Mouse (Mus musculus) hindbrain, embryonic 16.5 days (tissue): ENCODE data around the gene H2-K1. TPM values are rescaled to one million over a fixed set of nuclear protein-coding genes. Genes with fewer than 3 reads are reported as not detected.
A peak's percentile ranks its signal among the peaks of the same experiment; 100 is the strongest.

Source experiments
- ATAC-seq: fragments of 200-750 bp; cut with Nextera tagmentation; 2 replicates; pipeline ENCODE4 v1.8.0; 2017; ENCODE audit warnings: moderate TSS enrichment, moderate library complexity
- H3K27ac ChIP-seq: fragments of 300-500 bp; sonication (generic); 2 replicates; pipeline ENCODE4 v1.5.1; 2014; ENCODE audit warnings: low read depth, mild to moderate bottlenecking, control low read depth, low read length, moderate library complexity
- H3K27me3 ChIP-seq: fragments of 300-500 bp; sonication (generic); replicated peaks from 2 replicates; pipeline ENCODE4 v1.6.1; 2014; ENCODE audit warnings: low read length; ENCODE audit not compliant: control insufficient read depth, insufficient read depth
- H3K36me3 ChIP-seq: fragments of 300-500 bp; sonication (generic); 2 replicates; pipeline ENCODE4 v1.6.1; 2014; ENCODE audit warnings: mild to moderate bottlenecking, low read length, moderate library complexity, mixed read lengths; ENCODE audit not compliant: control insufficient read depth, insufficient read depth
- H3K4me1 ChIP-seq: fragments of 300-500 bp; sonication (generic); 2 replicates; pipeline ENCODE4 v1.6.1; 2014; ENCODE audit warnings: low read depth, low read length; ENCODE audit not compliant: control insufficient read depth, insufficient read depth
- H3K4me2 ChIP-seq: fragments of 300-500 bp; sonication (generic); 2 replicates; pipeline ENCODE4 v1.6.1; 2014; ENCODE audit warnings: mild to moderate bottlenecking, low read length, control low read depth, moderate library complexity
- H3K4me3 ChIP-seq: fragments of 300-500 bp; sonication (generic); 2 replicates; pipeline ENCODE4 v1.5.1; 2014; ENCODE audit warnings: mild to moderate bottlenecking, low read length, control low read depth, moderate library complexity
- H3K9ac ChIP-seq: fragments of 300-500 bp; sonication (generic); 2 replicates; pipeline ENCODE4 v1.6.1; 2014; ENCODE audit warnings: low read depth, mild to moderate bottlenecking, control low read depth, low read length, moderate library complexity
- H3K9me3 ChIP-seq: fragments of 300-500 bp; sonication (generic); 2 replicates; pipeline ENCODE4 v1.6.1; 2014; ENCODE audit warnings: mild to moderate bottlenecking, low read length, moderate library complexity; ENCODE audit not compliant: control insufficient read depth
- WGBS: fragments of 180-500 bp; shearing (Covaris S2); extraction: QIAGEN DNeasy Blood & Tissue Kit; methylation state at CpG from one replicate; pipeline ENCODE4 v1.1.7; 2014; 5-methylcytosine and 5-hydroxymethylcytosine counted together
- polyA plus RNA-seq: library from polyadenylated mRNA; unstranded; fragments of >200 nt; fragmentation: Nextera tagmentation; extraction: Ambion mirVana; gene quantifications from 2 replicates; pipeline ENCODE4 v1.2.1, GENCODE M21; 2015

The H2-K1 gene
- polyA plus RNA-seq, 1 experiment from 2014 or later: 18.8 TPM

GRCm38 (mm10) chr17:33968489-33968888 is 31.7 kb downstream of the H2-K1 start:
- peaks cover 2% of the 10 kb centered on the region; the same call in 1 of the 2 replicates for H3K36me3 ChIP-seq
- ATAC-seq: peak; percentile 85
- H3K4me2 ChIP-seq: peak overlapping the region; percentile 16; the same call in 1 of the 2 replicates
- H3K27me3 ChIP-seq: no peaks in the 10 kb centered on the region; the same call in 1 of the 2 replicates
- no peak overlapping the region for H3K9ac ChIP-seq
- H3K27ac ChIP-seq: no peak overlapping the region
- no peaks in the 10 kb centered on the region for H3K4me1 ChIP-seq
- H3K4me3 ChIP-seq: no peak overlapping the region
- H3K9me3 ChIP-seq: no peaks in the 10 kb centered on the region
- 10% methylated on average over 9 of the region's 9 CpGs for WGBS

- WGBS: 89% methylated on average over 16 of the region's 16 CpGs
- Histone ChIP-seq H3K9me3 (no peaks in the 10 kb centered on the region), H3K27ac (no peak overlapping the region), H3K4me1 (no peaks in the 10 kb centered on the region), H3K9ac (no peak overlapping the region), H3K27me3 (no peaks in the 10 kb centered on the region), H3K36me3 (peaks cover 14% of the 10 kb centered on the region; the same call in 1 of the 2 replicates), H3K4me3 (no peak overlapping the region), H3K4me2 (no peak overlapping the region)
- ATAC-seq: 0 out of 2 replicates have a peak, but pooled peaks have one; percentile 12
Measured at GRCm38 (mm10) chr17:33965846-33966550, 34.1 kb downstream of the H2-K1 start.

- H3K9ac ChIP-seq: no peak overlapping the region
- no peak overlapping the region for H3K4me3 ChIP-seq
- WGBS: 94% methylated on average over 15 of the region's 17 CpGs
- no peaks in the 10 kb centered on the region for H3K4me1 ChIP-seq
- H3K36me3 ChIP-seq: peaks cover 14% of the 10 kb centered on the region; the same call in 1 of the 2 replicates
- ATAC-seq: no peak
- no peaks in the 10 kb centered on the region for H3K27me3 ChIP-seq
- no peak overlapping the region for H3K4me2 ChIP-seq
- H3K27ac ChIP-seq: no peak overlapping the region
- H3K9me3 ChIP-seq: no peaks in the 10 kb centered on the region
Measured at GRCm38 (mm10) chr17:33965082-33965845, 34.9 kb downstream of the H2-K1 start.

- H3K27ac ChIP-seq: no peak overlapping the region
- ATAC-seq: no peak
- H3K36me3 ChIP-seq: peaks cover 25% of the 10 kb centered on the region
- no peaks in the 10 kb centered on the region for H3K9me3 ChIP-seq
- no peak overlapping the region for H3K9ac ChIP-seq
- WGBS: 92% methylated on average over 7 of the region's 7 CpGs
- H3K27me3 ChIP-seq: no peaks in the 10 kb centered on the region
- H3K4me1 ChIP-seq: no peaks in the 10 kb centered on the region
- no peak overlapping the region for H3K4me2 ChIP-seq
- no peak overlapping the region for H3K4me3 ChIP-seq
Measured at GRCm38 (mm10) chr17:33962876-33963275, 37.3 kb downstream of the H2-K1 start.

- no peak overlapping the region for H3K4me3 ChIP-seq
- H3K36me3 ChIP-seq: peaks cover 24% of the 10 kb centered on the region
- WGBS: 91% methylated on average over 15 of the region's 15 CpGs
Measured at GRCm38 (mm10) chr17:33959948-33960347, 40.2 kb downstream of the H2-K1 start.

GRCm38 (mm10) chr17:33959135-33959534 is 41.0 kb downstream of the H2-K1 start:
- H3K36me3 ChIP-seq: peaks cover 23% of the 10 kb centered on the region
- WGBS: 98% methylated on average over 13 of the region's 13 CpGs
- no peak for ATAC-seq

More at GRCm38 (mm10) chr17:33959948-33960347, 40.2 kb downstream of the H2-K1 start:
- peaks cover 9% of the 10 kb centered on the region for H3K4me1 ChIP-seq
- no peaks in the 10 kb centered on the region for H3K27me3 ChIP-seq
- H3K9ac ChIP-seq: no peak overlapping the region
- H3K9me3 ChIP-seq: no peaks in the 10 kb centered on the region
- no peak overlapping the region for H3K27ac ChIP-seq
- no peak for ATAC-seq
- no peak overlapping the region for H3K4me2 ChIP-seq

GRCm38 (mm10) chr17:33958451-33958850 is 41.7 kb downstream of the H2-K1 start:
- H3K36me3 ChIP-seq: peaks cover 23% of the 10 kb centered on the region
- H3K27me3 ChIP-seq: no peaks in the 10 kb centered on the region
- peaks cover 22% of the 10 kb centered on the region for H3K4me1 ChIP-seq
- no peak overlapping the region for H3K9ac ChIP-seq
- H3K4me3 ChIP-seq: no peak overlapping the region
- no peaks in the 10 kb centered on the region for H3K9me3 ChIP-seq
- WGBS: 95% methylated on average over 11 of the region's 11 CpGs
- ATAC-seq: no peak
- H3K4me2 ChIP-seq: no peak overlapping the region
- H3K27ac ChIP-seq: no peak overlapping the region

More at GRCm38 (mm10) chr17:33959135-33959534, 41.0 kb downstream of the H2-K1 start:
- Histone ChIP-seq H3K4me3 (no peak overlapping the region), H3K27me3 (no peaks in the 10 kb centered on the region), H3K4me1 (peaks cover 15% of the 10 kb centered on the region), H3K9me3 (no peaks in the 10 kb centered on the region), H3K27ac (no peak overlapping the region), H3K4me2 (no peak overlapping the region), H3K9ac (no peak overlapping the region)

GRCm38 (mm10) chr17:33957493-33957892 is 42.7 kb downstream of the H2-K1 start:
- 84% methylated on average over 6 of the region's 6 CpGs for WGBS
- Histone ChIP-seq H3K36me3 (peaks cover 23% of the 10 kb centered on the region), H3K9me3 (no peaks in the 10 kb centered on the region), H3K4me3 (no peak overlapping the region), H3K4me1 (peaks cover 30% of the 10 kb centered on the region), H3K27me3 (no peaks in the 10 kb centered on the region), H3K9ac (no peak overlapping the region), H3K27ac (no peak overlapping the region), H3K4me2 (no peak overlapping the region)
- no peak for ATAC-seq

GRCm38 (mm10) chr17:33956336-33956735 is 43.8 kb downstream of the H2-K1 start:
- peak overlapping the region; percentile 88 for H3K4me2 ChIP-seq
- H3K27me3 ChIP-seq: no peaks in the 10 kb centered on the region
- ATAC-seq: no peak
- 8% methylated on average over 10 of the region's 10 CpGs for WGBS
- H3K9me3 ChIP-seq: no peaks in the 10 kb centered on the region
- H3K36me3 ChIP-seq: peaks cover 20% of the 10 kb centered on the region
- H3K9ac ChIP-seq: peak overlapping the region; percentile 75
- peaks cover 41% of the 10 kb centered on the region for H3K4me1 ChIP-seq
- H3K4me3 ChIP-seq: peak overlapping the region; percentile 79
- peak overlapping the region; percentile 93 for H3K27ac ChIP-seq
